Mouse (Mus musculus): ENCODE data around the gene Esp31. TPM values are rescaled to one million over a fixed set of nuclear protein-coding genes. Genes with fewer than 3 reads are reported as not detected.

Esp31 gene
- polyA plus RNA-seq (2017; shearing (Covaris generic)) = not detected

GRCm38 (mm10) chr17:38639147-38639546, at the start of gene Esp31:
Gene Esp31 (plus strand): TSS chr17:38639447.

Other genes with a start within 250 kb of the Esp31 start
- gene Esp36, start 219.3 kb upstream of the Esp31 start, polyA plus RNA-seq (2017; shearing (Covaris generic)) = not detected
- not detected for gene Esp34, start 85.3 kb upstream of the Esp31 start, polyA plus RNA-seq (2017; shearing (Covaris generic))